Mouse (Mus musculus) midbrain, embryonic 14.5 days (tissue): ENCODE data around the gene Ubxn6. TPM values are rescaled to one million over a fixed set of nuclear protein-coding genes. Genes with fewer than 3 reads are reported as not detected.

Experiments used
- ATAC-seq: fragments of 200-750 bp; cut with Nextera tagmentation; 2 replicates; pipeline ENCODE4 v1.8.0; 2017; ENCODE audit warnings: moderate number of reproducible peaks, moderate library complexity; ENCODE audit not compliant: low FRiP score, low TSS enrichment
- DNase-seq: peaks from one replicate; pipeline ENCODE4 v3.0.0-alpha.2; 2015
- H3K27ac ChIP-seq: fragments of 300-500 bp; sonication (generic); replicated peaks from 2 replicates; pipeline ENCODE4 v1.5.1; 2014; ENCODE audit warnings: mild to moderate bottlenecking, low read depth, low read length, moderate library complexity
- H3K27me3 ChIP-seq: fragments of 300-500 bp; sonication (generic); 2 replicates; pipeline ENCODE4 v1.6.1; 2014; ENCODE audit warnings: low read length, control low read depth, mixed read lengths; ENCODE audit not compliant: control insufficient read depth, insufficient read depth
- H3K36me3 ChIP-seq: fragments of 300-500 bp; sonication (generic); 2 replicates; pipeline ENCODE4 v1.6.1; 2014; ENCODE audit warnings: low read length, control low read depth; ENCODE audit not compliant: control insufficient read depth, insufficient read depth
- H3K4me1 ChIP-seq: fragments of 300-500 bp; sonication (generic); 2 replicates; pipeline ENCODE4 v1.6.1; 2014; ENCODE audit warnings: mild to moderate bottlenecking, antibody characterized with exemption, low read length, control low read depth; ENCODE audit not compliant: control insufficient read depth, insufficient read depth
- H3K4me2 ChIP-seq: fragments of 300-500 bp; sonication (generic); 2 replicates; pipeline ENCODE4 v1.6.1; 2014; ENCODE audit warnings: mild to moderate bottlenecking, low read length, moderate library complexity
- H3K4me3 ChIP-seq: fragments of 300-500 bp; sonication (generic); replicated peaks from 2 replicates; pipeline ENCODE4 v1.5.1; 2014; ENCODE audit warnings: low read depth, low read length
- H3K9ac ChIP-seq: fragments of 300-500 bp; sonication (generic); replicated peaks from 2 replicates; pipeline ENCODE4 v1.6.1; 2014; ENCODE audit warnings: mild to moderate bottlenecking, low read length, moderate library complexity
- H3K9me3 ChIP-seq: fragments of 300-500 bp; sonication (generic); 2 replicates; pipeline ENCODE4 v1.6.1; 2016; ENCODE audit warnings: low read length, control low read depth, mixed read lengths; ENCODE audit not compliant: control insufficient read depth
- WGBS: fragments of 180-500 bp; shearing (Covaris S2); extraction: QIAGEN DNeasy Blood & Tissue Kit; methylation state at CpG from one replicate; pipeline ENCODE4 v1.1.7; 2014; 5-methylcytosine and 5-hydroxymethylcytosine counted together
- polyA plus RNA-seq: library from polyadenylated mRNA; unstranded; fragments of >200 nt; fragmentation: Nextera tagmentation; extraction: Ambion mirVana; gene quantifications from 2 replicates; pipeline ENCODE4 v1.2.1, GENCODE M21; 2014

Gene Ubxn6
- polyA plus RNA-seq, 1 experiment from 2014 or later = 79.5 TPM

DNA sequence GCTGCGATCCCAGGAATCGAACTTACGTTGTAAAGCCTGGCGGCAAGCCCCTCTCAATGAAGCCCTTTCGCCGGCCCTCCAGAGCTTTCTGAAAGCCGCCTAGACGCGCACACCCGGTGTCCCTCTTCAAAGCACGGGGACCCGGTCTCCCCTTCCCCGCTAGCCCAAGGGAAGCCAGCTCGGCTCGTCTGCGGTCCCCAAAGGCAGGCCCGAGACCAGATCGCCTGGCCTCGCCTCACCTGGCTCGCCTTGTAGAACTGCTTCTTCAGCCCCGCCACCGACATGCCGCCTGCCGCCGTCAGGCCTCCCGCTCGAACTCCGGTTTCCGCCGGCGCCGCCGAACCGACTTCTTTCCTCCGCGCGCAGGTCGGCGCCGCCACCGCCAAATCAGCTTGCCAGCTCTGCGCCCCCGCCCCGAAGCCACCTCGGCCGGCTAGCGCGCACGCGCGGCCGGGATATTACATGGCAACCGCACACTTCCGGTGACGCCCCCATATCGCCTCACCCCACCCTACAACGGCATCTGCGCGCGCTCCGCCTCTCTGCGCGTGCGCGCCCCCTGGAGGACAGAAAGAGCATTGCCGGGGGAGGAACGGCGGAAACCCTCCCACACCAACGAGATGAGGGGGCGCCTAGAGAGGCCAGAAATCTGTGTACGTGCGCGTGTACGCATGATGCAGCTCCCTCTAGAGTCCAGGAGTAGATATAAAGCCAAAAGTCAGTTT is 38.5 kb downstream of the Ubxn6 start, which contains the start of gene Sh3gl1:
Gene Sh3gl1, minus strand, starts transcription at position 460 of the 725 bp plus-strand sequence.
- Histone ChIP-seq H3K4me1 (peaks cover 18% of the 10 kb centered on the region), H3K9me3 (no peaks in the 10 kb centered on the region), H3K27ac (peak within 1 kb of the TSS; percentile 86), H3K9ac (peak within 1 kb of the TSS; percentile 80), H3K27me3 (no peaks in the 10 kb centered on the region), H3K4me3 (peak within 1 kb of the TSS; percentile 88), H3K36me3 (peaks cover 21% of the 10 kb centered on the region), H3K4me2 (peak within 1 kb of the TSS; percentile 69)
- DNase-seq (peak; percentile 100), ATAC-seq (peak; percentile 91)
- WGBS = under 1% methylated on average over 74 of the region's 74 CpGs

DNA sequence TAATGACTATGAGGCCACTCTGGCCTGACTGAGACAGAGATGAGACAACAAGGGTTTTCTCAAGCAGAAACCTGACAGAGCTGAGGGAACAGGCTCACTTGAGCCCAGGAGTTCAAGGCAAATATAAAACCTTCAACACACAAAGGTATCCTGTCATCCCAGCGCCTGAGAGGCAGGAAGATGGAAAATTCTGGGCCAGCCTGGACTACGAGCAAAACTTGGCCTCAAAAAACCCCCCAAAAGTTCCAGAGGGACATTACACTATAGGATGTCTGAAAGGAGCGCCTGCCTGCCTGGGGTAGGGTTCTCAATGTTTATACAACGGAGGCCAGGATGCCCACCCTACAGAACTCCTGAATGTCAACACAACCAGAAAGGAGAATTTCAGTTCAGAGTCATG is 39.6 kb downstream of the Ubxn6 start:
- Histone ChIP-seq H3K4me2 (peak overlapping the region; percentile 69), H3K4me1 (peaks cover 11% of the 10 kb centered on the region), H3K9me3 (no peaks in the 10 kb centered on the region), H3K36me3 (peaks cover 24% of the 10 kb centered on the region), H3K9ac (peak overlapping the region; percentile 80; the same call in 1 of the 2 replicates), H3K4me3 (peak overlapping the region; percentile 88; the same call in 1 of the 2 replicates), H3K27me3 (no peaks in the 10 kb centered on the region), H3K27ac (no peak overlapping the region)
- DNase-seq = no peak
- 94% methylated on average over 4 of the region's 4 CpGs for WGBS
- no peak for ATAC-seq

DNA sequence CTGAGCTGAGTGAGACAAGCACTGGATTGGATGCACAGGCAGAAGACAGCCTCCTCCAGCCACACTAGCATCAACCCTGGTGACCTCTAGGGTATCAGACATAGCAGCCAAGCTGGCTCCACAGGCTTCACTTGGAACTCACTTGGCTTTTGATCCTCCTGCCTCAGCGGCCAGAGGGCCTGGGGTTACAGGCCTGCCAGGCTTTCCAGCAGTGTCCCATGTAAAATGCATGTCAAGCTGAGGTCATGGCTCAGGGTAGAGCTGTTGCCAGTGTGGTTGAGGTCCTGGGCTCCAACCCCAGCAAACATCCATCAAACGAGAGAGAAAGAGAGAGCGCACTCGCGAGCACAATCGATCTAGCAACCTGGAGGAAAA is 40.1 kb downstream of the Ubxn6 start:
- H3K9ac ChIP-seq = peak overlapping the region; percentile 80; the same call in 1 of the 2 replicates
- no peaks in the 10 kb centered on the region for H3K27me3 ChIP-seq
- H3K36me3 ChIP-seq = peaks cover 24% of the 10 kb centered on the region
- H3K4me3 ChIP-seq = 0 out of 2 replicates have a peak overlapping the region, but pooled peaks have one; percentile 88
- peaks cover 11% of the 10 kb centered on the region for H3K4me1 ChIP-seq
- H3K27ac ChIP-seq = no peak overlapping the region
- no peak for DNase-seq
- no peaks in the 10 kb centered on the region for H3K9me3 ChIP-seq
- peak overlapping the region; percentile 69 for H3K4me2 ChIP-seq
- no peak for ATAC-seq
- WGBS = 93% methylated on average over 6 of the region's 6 CpGs

DNA sequence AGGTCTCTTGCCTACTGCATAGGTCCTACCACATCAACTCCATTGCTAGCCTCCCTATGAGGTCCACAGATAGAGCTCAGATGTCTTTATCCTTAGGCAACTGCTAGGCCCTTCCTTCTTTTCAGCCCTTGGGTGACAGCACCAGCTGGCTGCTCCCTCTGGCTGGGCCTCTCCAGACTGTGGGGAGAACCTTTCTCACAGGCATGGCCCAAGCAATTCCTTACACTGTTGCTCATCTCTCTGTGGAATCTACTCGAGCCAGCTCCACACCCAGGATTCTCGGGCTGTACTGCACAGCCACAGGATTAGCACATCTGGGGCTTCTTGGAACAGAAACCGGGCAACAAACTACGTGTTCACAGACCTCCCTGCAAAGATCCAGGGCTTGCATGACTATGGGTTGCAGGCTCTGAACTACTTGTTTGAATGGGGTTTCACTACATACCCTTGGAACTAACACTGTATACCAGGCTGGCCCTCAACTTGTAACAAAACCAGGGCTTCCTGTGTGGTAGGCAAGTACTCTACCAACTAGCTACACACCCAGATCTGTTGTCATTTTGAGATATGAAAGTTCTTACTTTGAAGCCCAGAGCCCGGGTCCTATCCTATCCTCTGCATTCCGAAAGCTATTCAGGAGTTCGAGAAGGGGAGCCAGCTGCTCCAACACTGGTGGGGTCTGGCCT is 40.6 kb downstream of the Ubxn6 start:
- Histone ChIP-seq H3K27me3 (no peaks in the 10 kb centered on the region), H3K4me2 (no peak overlapping the region), H3K9ac (no peak overlapping the region), H3K36me3 (peaks cover 28% of the 10 kb centered on the region), H3K27ac (no peak overlapping the region), H3K4me3 (no peak overlapping the region), H3K4me1 (peaks cover 11% of the 10 kb centered on the region), H3K9me3 (no peaks in the 10 kb centered on the region)
- ATAC-seq = no peak
- WGBS = 94% methylated on average over 7 of the region's 7 CpGs
- no peak for DNase-seq

DNA sequence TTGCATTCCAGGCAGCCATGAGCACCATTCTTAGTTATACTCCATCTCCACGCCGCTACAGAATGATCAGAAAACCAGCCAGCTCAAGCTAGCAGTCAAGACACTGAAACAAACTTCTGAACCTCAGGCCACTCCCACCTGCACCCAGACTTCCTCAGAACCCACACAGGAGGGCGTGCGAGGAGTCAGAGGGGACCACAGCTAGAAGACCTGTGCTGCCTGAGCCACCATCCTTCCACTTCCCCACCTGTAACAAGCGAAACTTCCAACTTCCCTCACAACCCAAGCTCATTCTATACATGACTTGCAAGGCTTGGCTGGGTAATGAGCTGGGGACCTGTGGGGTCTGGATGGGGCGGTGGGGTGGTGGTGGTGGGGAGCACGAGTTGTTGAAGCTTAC is 42.0 kb downstream of the Ubxn6 start:
- no peak overlapping the region for H3K4me2 ChIP-seq
- 82% methylated on average over 7 of the region's 7 CpGs for WGBS
- peaks cover 31% of the 10 kb centered on the region for H3K36me3 ChIP-seq
- peaks cover 11% of the 10 kb centered on the region for H3K4me1 ChIP-seq
- no peaks in the 10 kb centered on the region for H3K9me3 ChIP-seq
- H3K9ac ChIP-seq = no peak overlapping the region
- ATAC-seq (no peak), DNase-seq (no peak)
- H3K27me3 ChIP-seq = no peaks in the 10 kb centered on the region
- no peak overlapping the region for H3K27ac ChIP-seq
- no peak overlapping the region for H3K4me3 ChIP-seq

DNA sequence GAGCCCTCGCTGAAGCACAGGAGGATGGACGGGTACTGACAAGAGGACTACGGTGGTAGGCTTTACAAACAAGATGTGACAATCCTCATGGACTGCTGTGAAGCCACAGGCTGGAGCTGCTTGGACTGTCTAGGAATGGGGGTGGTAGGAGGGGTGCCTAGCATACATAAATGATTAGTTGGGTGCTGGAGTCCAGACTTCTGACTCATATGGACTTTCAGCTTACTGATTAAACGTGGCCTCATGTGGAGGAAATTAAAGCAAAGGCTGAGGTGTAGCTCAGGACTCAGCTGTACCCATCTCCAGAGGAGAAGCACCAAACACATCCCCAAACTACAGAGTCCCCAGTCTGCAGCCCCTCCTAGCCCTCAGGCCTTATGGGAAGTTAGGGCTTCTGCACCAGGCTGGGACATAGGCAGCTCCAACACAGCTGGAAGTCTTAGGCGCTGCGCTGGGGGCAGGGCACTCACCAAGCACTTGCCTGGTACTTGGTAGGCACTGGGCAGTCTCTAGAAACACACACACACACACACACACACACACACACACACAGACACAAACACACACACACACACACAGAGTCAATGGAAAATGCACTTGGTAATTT is 42.6 kb downstream of the Ubxn6 start:
- H3K27me3 ChIP-seq = no peaks in the 10 kb centered on the region
- no peak overlapping the region for H3K4me3 ChIP-seq
- no peaks in the 10 kb centered on the region for H3K9me3 ChIP-seq
- WGBS = 77% methylated on average over 6 of the region's 6 CpGs
- DNase-seq (no peak), ATAC-seq (no peak)
- H3K36me3 ChIP-seq = peaks cover 33% of the 10 kb centered on the region
- H3K9ac ChIP-seq = no peak overlapping the region
- H3K4me1 ChIP-seq = peaks cover 11% of the 10 kb centered on the region
- H3K27ac ChIP-seq = no peak overlapping the region
- no peak overlapping the region for H3K4me2 ChIP-seq

DNA sequence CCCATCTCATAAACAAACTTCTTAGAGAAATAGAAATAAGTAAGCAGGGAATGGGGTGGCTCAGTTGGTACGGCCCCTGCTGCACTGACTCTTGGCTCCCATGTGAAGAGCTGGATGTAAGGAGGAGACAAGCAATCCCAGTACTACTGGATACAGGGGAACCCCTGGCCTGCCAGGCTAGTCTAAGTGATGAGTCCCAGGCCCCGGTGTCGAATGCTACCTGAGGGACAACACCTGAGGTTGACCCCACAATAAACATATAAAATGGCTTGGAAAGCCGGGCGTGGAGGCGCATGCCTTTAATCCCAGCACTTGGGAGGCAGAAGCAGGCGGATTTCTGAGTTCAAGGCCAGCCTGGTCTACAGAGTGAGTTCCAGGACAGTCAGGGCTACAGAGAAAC is 43.4 kb downstream of the Ubxn6 start:
- Histone ChIP-seq H3K27me3 (no peaks in the 10 kb centered on the region), H3K4me1 (peaks cover 11% of the 10 kb centered on the region), H3K27ac (no peak overlapping the region), H3K9me3 (no peaks in the 10 kb centered on the region), H3K4me3 (no peak overlapping the region), H3K4me2 (no peak overlapping the region), H3K36me3 (peaks cover 33% of the 10 kb centered on the region), H3K9ac (no peak overlapping the region)
- DNase-seq (no peak), ATAC-seq (no peak)
- WGBS = 92% methylated on average over 7 of the region's 7 CpGs

DNA sequence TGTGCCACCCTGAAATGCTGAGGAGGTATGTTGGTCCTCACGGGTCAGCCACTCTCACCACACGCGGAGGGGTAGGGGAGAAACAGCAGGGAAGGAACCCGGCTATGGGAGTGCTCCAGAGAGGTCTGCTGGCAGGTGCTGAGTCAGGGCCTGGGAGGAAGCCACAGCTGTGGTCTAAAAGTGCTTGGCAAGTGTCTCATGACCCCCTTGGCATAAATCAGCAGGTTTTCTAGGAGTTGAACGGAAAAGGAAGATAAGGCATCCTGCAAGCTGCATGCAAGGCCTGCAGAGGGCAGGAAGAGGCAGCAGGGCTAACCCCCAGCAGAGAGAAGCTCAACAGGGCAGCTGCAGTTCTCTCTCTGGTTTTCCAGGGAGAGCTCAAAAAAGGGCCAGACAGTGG is 43.9 kb downstream of the Ubxn6 start:
- ATAC-seq (no peak), DNase-seq (no peak)
- peaks cover 33% of the 10 kb centered on the region for H3K36me3 ChIP-seq
- H3K4me1 ChIP-seq = peaks cover 11% of the 10 kb centered on the region
- H3K9ac ChIP-seq = no peak overlapping the region
- H3K9me3 ChIP-seq = no peaks in the 10 kb centered on the region
- no peak overlapping the region for H3K4me3 ChIP-seq
- 82% methylated on average over 5 of the region's 5 CpGs for WGBS
- no peaks in the 10 kb centered on the region for H3K27me3 ChIP-seq
- H3K27ac ChIP-seq = no peak overlapping the region
- H3K4me2 ChIP-seq = no peak overlapping the region
